ENCODE assay signal across 8 mouse cellular contexts in the genomic region with DNA sequence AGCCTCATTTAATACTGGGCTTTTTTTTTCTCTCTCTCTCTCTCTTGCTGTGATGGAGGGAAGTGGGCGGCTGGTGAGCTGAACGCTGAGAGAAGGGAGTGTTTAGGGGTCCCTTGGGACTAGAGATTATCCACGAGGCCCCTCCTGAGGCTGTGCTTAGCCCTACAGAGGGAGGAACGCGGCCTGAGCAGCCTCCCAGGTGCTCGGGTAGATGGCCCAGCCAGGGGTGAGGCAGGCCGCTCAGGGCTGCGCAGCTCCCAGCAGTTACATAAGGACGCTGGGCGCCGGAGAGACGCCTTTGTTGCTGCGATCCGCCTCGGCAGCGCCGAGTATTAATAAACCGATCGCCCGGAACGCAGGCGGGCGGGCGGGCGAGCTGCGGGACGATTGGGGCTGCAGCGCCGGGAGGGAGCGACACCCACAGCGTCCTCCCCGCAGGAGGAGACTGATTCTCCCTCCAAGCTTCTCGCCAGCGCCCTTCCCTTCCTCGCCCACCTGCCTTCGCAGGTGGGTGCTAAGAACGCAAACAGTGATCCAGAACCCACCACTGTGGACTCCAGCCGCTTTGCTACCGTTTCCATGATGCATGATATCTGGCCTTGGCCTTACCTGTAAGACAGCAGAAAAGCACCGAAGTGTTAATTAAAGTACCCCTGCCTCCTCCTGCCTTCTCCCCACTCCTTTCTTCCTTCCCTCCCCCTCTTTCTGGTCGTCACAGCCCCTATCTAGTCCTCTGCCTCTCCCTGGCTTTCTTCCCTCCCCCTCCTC. TPM values are rescaled to one million over a fixed set of nuclear protein-coding genes. Genes with fewer than 3 reads are reported as not detected.
DNase-seq lines count a peak whose midpoint lies in the region; ATAC-seq and TF ChIP-seq lines count a peak whose summit lies in the region.

No protein-coding gene starts in this region.

- DNase-seq in gastrocnemius, adult 2 months, result peak; percentile 61
- DNase-seq in gastrocnemius, postnatal 14 days, result no peak
- peak; percentile 47 for DNase-seq in CH12.LX (ENCODE audit: extremely low read depth)
- peak; percentile 61 for DNase-seq in hindbrain, embryonic 14.5 days (ENCODE audit: low spot score)
- DNase-seq in limb, embryonic 14.5 days (ENCODE audit: low spot score), result no peak
- DNase-seq in ovary, postnatal 14 days (ENCODE audit: low spot score), result no peak

- 2% methylated on average over 41 of the region's 41 CpGs for WGBS in embryonic facial prominence, embryonic 12.5 days
- 2% methylated on average over 40 of the region's 41 CpGs for WGBS in hindbrain, embryonic 14.5 days
- 2% methylated on average over 39 of the region's 41 CpGs for WGBS in limb, embryonic 14.5 days
- 1% methylated on average over 41 of the region's 41 CpGs for WGBS in olfactory bulb, adult 2 months

- H3K9ac ChIP-seq in CH12.LX (ENCODE audit: insufficient read depth, low read depth), result no peak overlapping the region; the same call in 1 of the 2 replicates
- peak overlapping the region; percentile 49 for H3K9ac ChIP-seq in embryonic facial prominence, embryonic 12.5 days
- H3K9ac ChIP-seq in hindbrain, embryonic 14.5 days, result peak overlapping the region; percentile 68
- H3K9ac ChIP-seq in limb, embryonic 14.5 days (ENCODE audit: low read depth, low read length, severe bottlenecking), result peak overlapping the region; percentile 38

- H3K79me2 ChIP-seq in CH12.LX (replicated peaks; ENCODE audit: control insufficient read depth, extremely low read depth, insufficient read depth, poor library complexity, severe bottlenecking), result no peaks in the 10 kb centered on the region

- TF ChIP-seq EP300 in CH12.LX (IDR thresholded peaks at IDR 0.05; ENCODE audit: low read length), result no peak

- peak overlapping the region; percentile 13; the same call in 1 of the 2 replicates for H3K27ac ChIP-seq in gastrocnemius, adult 2 months
- H3K27ac ChIP-seq in CH12.LX (ENCODE audit: insufficient read depth, low read depth), result no peak overlapping the region
- 0 out of 2 replicates have a peak overlapping the region, but pooled peaks have one; percentile 5 for H3K27ac ChIP-seq in embryonic facial prominence, embryonic 12.5 days
- peak overlapping the region; percentile 72 for H3K27ac ChIP-seq in hindbrain, embryonic 14.5 days
- no peak overlapping the region for H3K27ac ChIP-seq in limb, embryonic 14.5 days (replicated peaks; ENCODE audit: low read depth, low read length)
- H3K27ac ChIP-seq in olfactory bulb, adult 2 months (ENCODE audit: insufficient read depth, low read depth, low read length), result peak overlapping the region; percentile 93

- dilution Hi-C loops in CH12.LX (cut with MboI; ENCODE audit: extremely low pct_ligation_motif_present, extremely low pct_unique_long_range_greater_than_20kb, low sequenced_read_pairs), result no loop called here

- no peak for TF ChIP-seq CTCF in gastrocnemius, adult 2 months (IDR thresholded peaks at IDR 0.05)
- TF ChIP-seq CTCF in CH12.LX (conservative IDR thresholded peaks at IDR 0.05 in 1 of 2, IDR thresholded peaks at IDR 0.05 in 1 of 2; ENCODE audit: low read depth in 2 of 2, low read length in 2 of 2), result no peak
- TF ChIP-seq CTCF in olfactory bulb, adult 2 months (IDR thresholded peaks at IDR 0.05; ENCODE audit: insufficient read depth, low read depth, low read length), result no peak

- peaks cover 95% of the 10 kb centered on the region for H3K27me3 ChIP-seq in CH12.LX (replicated peaks)
- H3K27me3 ChIP-seq in embryonic facial prominence, embryonic 12.5 days, result peaks cover 58% of the 10 kb centered on the region
- no peaks in the 10 kb centered on the region for H3K27me3 ChIP-seq in hindbrain, embryonic 14.5 days (ENCODE audit: control insufficient read depth, insufficient read depth, low read length)
- H3K27me3 ChIP-seq in limb, embryonic 14.5 days (ENCODE audit: control insufficient read depth, insufficient read depth, low read length), result peaks cover 44% of the 10 kb centered on the region

- H3K4me1 ChIP-seq in CH12.LX (ENCODE audit: control insufficient read depth in 1 of 2, insufficient read depth in 2 of 2), result peaks cover 18 to 20% of the 10 kb centered on the region in 2 experiments
- peaks cover 31% of the 10 kb centered on the region for H3K4me1 ChIP-seq in embryonic facial prominence, embryonic 12.5 days
- H3K4me1 ChIP-seq in hindbrain, embryonic 14.5 days (replicated peaks; ENCODE audit: control insufficient read depth, insufficient read depth, low read length), result peaks cover 39% of the 10 kb centered on the region
- H3K4me1 ChIP-seq in limb, embryonic 14.5 days (ENCODE audit: control insufficient read depth, insufficient read depth, low read length), result peaks cover 23% of the 10 kb centered on the region
- H3K4me1 ChIP-seq in olfactory bulb, adult 2 months (ENCODE audit: control insufficient read depth, insufficient read depth, low read length), result peaks cover 55% of the 10 kb centered on the region

- TF ChIP-seq POLR2A in CH12.LX (IDR thresholded peaks at IDR 0.05; ENCODE audit: low read depth, low read length), result no peak
- no peak for TF ChIP-seq POLR2A in limb, embryonic 14.5 days (IDR thresholded peaks at IDR 0.05; ENCODE audit: borderline replicate concordance, extremely low read depth, insufficient read depth, insufficient read length)
- TF ChIP-seq POLR2A in olfactory bulb, adult 2 months (IDR thresholded peaks at IDR 0.05; ENCODE audit: insufficient read depth, low read depth, low read length), result 0 out of 2 replicates have a peak, but pooled peaks have one; percentile 42

- H3K9me3 ChIP-seq in CH12.LX (replicated peaks; ENCODE audit: low read length), result no peaks in the 10 kb centered on the region
- H3K9me3 ChIP-seq in embryonic facial prominence, embryonic 12.5 days, result no peaks in the 10 kb centered on the region
- H3K9me3 ChIP-seq in hindbrain, embryonic 14.5 days (ENCODE audit: control insufficient read depth, low read length), result no peaks in the 10 kb centered on the region
- no peaks in the 10 kb centered on the region for H3K9me3 ChIP-seq in limb, embryonic 14.5 days (ENCODE audit: control insufficient read depth, low read length)

- no peak for TF ChIP-seq RAD21 in CH12.LX (IDR thresholded peaks at IDR 0.05; ENCODE audit: low read depth, low read length)

- ATAC-seq in embryonic facial prominence, embryonic 12.5 days (ENCODE audit: insufficient number of reproducible peaks, insufficient read depth, low FRiP score, low TSS enrichment), result no peak
- ATAC-seq in hindbrain, embryonic 14.5 days (ENCODE audit: low FRiP score), result no peak
- no peak for ATAC-seq in limb, embryonic 14.5 days (ENCODE audit: low FRiP score, low read depth)

- peak overlapping the region; percentile 64 for H3K4me3 ChIP-seq in gastrocnemius, adult 2 months
- H3K4me3 ChIP-seq in CH12.LX (replicated peaks in 1 of 3; ENCODE audit: low read depth in 2 of 3, low read length in 2 of 3, poor library complexity in 1 of 3), result no peak overlapping the region
- H3K4me3 ChIP-seq in embryonic facial prominence, embryonic 12.5 days, result peak overlapping the region; percentile 27
- H3K4me3 ChIP-seq in hindbrain, embryonic 14.5 days (replicated peaks; ENCODE audit: low read length), result peak overlapping the region; percentile 25
- H3K4me3 ChIP-seq in limb, embryonic 14.5 days (replicated peaks; ENCODE audit: low read length), result peak overlapping the region; percentile 28
- H3K4me3 ChIP-seq in olfactory bulb, adult 2 months (ENCODE audit: insufficient read depth, low read depth, low read length), result peak overlapping the region; percentile 27

- H3K36me3 ChIP-seq in CH12.LX (replicated peaks in 1 of 2; ENCODE audit: control insufficient read depth in 1 of 2, insufficient read depth in 1 of 2, low read length in 1 of 2), result no peaks in the 10 kb centered on the region
- H3K36me3 ChIP-seq in embryonic facial prominence, embryonic 12.5 days, result no peaks in the 10 kb centered on the region
- H3K36me3 ChIP-seq in hindbrain, embryonic 14.5 days (replicated peaks; ENCODE audit: control insufficient read depth, insufficient read depth), result no peaks in the 10 kb centered on the region
- H3K36me3 ChIP-seq in limb, embryonic 14.5 days (ENCODE audit: control insufficient read depth, insufficient read depth, low read length), result no peaks in the 10 kb centered on the region

- in situ Hi-C loops in CH12.LX (cut with MboI; ENCODE audit: low pct_ligation_motif_present, low pct_unique_long_range_greater_than_20kb, low sequenced_read_pairs), result loop anchor here (10.0 kb wide), 1 partner anchor 275 kb away; no protein-coding TSS in a partner anchor

- peak overlapping the region; percentile 62 for H3K4me2 ChIP-seq in CH12.LX (ENCODE audit: insufficient read depth, low read depth, poor library complexity, severe bottlenecking)
- H3K4me2 ChIP-seq in embryonic facial prominence, embryonic 12.5 days (replicated peaks), result peak overlapping the region; percentile 58
- peak overlapping the region; percentile 60 for H3K4me2 ChIP-seq in hindbrain, embryonic 14.5 days (replicated peaks)
- H3K4me2 ChIP-seq in limb, embryonic 14.5 days (replicated peaks; ENCODE audit: low read depth, low read length, severe bottlenecking), result peak overlapping the region; percentile 53

- intact Hi-C loops in gastrocnemius, adult 2 months (cut with DNase I), result no loop called here
- intact Hi-C loops in gastrocnemius, postnatal 14 days (cut with DNase I; ENCODE audit: low total_unique reads), result no loop called here

TF ChIP-seq in CH12.LX, 34 proteins besides CTCF, POLR2A, EP300 and RAD21 (continues in another document):
- TF ChIP-seq JUND (conservative IDR thresholded peaks at IDR 0.05; ENCODE audit: low read depth, low read length), result no peak
- no peak for TF ChIP-seq SMC3 (IDR thresholded peaks at IDR 0.05; ENCODE audit: low read depth, low read length)
- no peak for TF ChIP-seq KAT2A (IDR thresholded peaks at IDR 0.05; ENCODE audit: insufficient replicate concordance, low read length)
- no peak for TF ChIP-seq SIN3A (IDR thresholded peaks at IDR 0.05; ENCODE audit: low read length)
- no peak for TF ChIP-seq HCFC1 (IDR thresholded peaks at IDR 0.05; ENCODE audit: low read depth, low read length)
- TF ChIP-seq IRF4 (IDR thresholded peaks at IDR 0.05; ENCODE audit: low read depth, low read length), result peak; percentile 14; the same call in 1 of the 2 replicates
- TF ChIP-seq ZNF384 (IDR thresholded peaks at IDR 0.05; ENCODE audit: low read depth, low read length), result peak; percentile 75
- no peak for TF ChIP-seq NELFE (IDR thresholded peaks at IDR 0.05; ENCODE audit: low read depth, low read length)

RNA-seq across cellular contexts. Expression of a gene that starts 7.1 kb away (rescaled TPM):
- total RNA-seq in gastrocnemius, adult 2 months (2021), result 1 to 10 TPM; 3.4 to 6.1 TPM
- 10 to 100 TPM; 26.9 to 29.6 TPM for total RNA-seq in gastrocnemius, postnatal 14 days (2021)
- 17.4 and 32.1 TPM in 2 replicates for total RNA-seq in CH12.LX (2012; rRNA removed)
- 0.36 and 0.49 TPM in 2 replicates for total RNA-seq in CH12.LX (2014; rRNA removed)
- 0.50 and 0.73 TPM in 2 replicates for polyA plus RNA-seq in CH12.LX (2012; ENCODE audit: insufficient read length, low read depth)
- 36.8 and 37.0 TPM in 2 replicates for polyA plus RNA-seq in embryonic facial prominence, embryonic 12.5 days (2016; fragmentation: Nextera tagmentation; extraction: Ambion mirVana)
- 99.4 and 106 TPM in 2 replicates for polyA plus RNA-seq in hindbrain, embryonic 14.5 days (2014; fragmentation: Nextera tagmentation; extraction: Ambion mirVana)
- 30.5 and 36.9 TPM in 2 replicates for polyA plus RNA-seq in limb, embryonic 14.5 days (2012; rRNA removed)
- 26.6 and 37.4 TPM in 2 replicates for polyA plus RNA-seq in limb, embryonic 14.5 days (2014; fragmentation: Nextera tagmentation; extraction: Ambion mirVana)
- 231 TPM in 1 of 2 replicates, not detected in the other for polyA plus RNA-seq in olfactory bulb, adult 2 months (2012; ENCODE audit: insufficient read depth, insufficient read length, low replicate concordance, missing spikeins)

Comparison
In these comparisons a context has a peak if more than half of its experiments do, and no peak if none do; other contexts are left out.
1. DNase-seq: peak in gastrocnemius, adult 2 months (single experiment), CH12.LX (single experiment) and hindbrain, embryonic 14.5 days (single experiment); none in gastrocnemius, postnatal 14 days (single experiment), limb, embryonic 14.5 days (single experiment) and ovary, postnatal 14 days (single experiment).
2. H3K27ac ChIP-seq: peak in gastrocnemius, adult 2 months (single experiment), embryonic facial prominence, embryonic 12.5 days (single experiment), hindbrain, embryonic 14.5 days (single experiment) and olfactory bulb, adult 2 months (single experiment); none in CH12.LX (single experiment) and limb, embryonic 14.5 days (single experiment).
3. H3K4me3 ChIP-seq: peak in gastrocnemius, adult 2 months (single experiment), embryonic facial prominence, embryonic 12.5 days (single experiment), hindbrain, embryonic 14.5 days (single experiment), limb, embryonic 14.5 days (single experiment) and olfactory bulb, adult 2 months (single experiment); none in CH12.LX (0 of 3).
4. RNA of a gene that starts 7.1 kb away (polyA plus RNA-seq): 231 TPM in olfactory bulb, adult 2 months, 99.4 to 106 TPM in hindbrain, embryonic 14.5 days, 36.8 to 37.0 TPM in embryonic facial prominence, embryonic 12.5 days and 26.6 to 37.4 TPM in limb, embryonic 14.5 days; 0.50 to 0.73 TPM in CH12.LX; every median in the first group is over 10 times any median in the second.
5. Peak in every context shown above with its lines, with median percentiles within 50 percentile points of each other: H3K4me2 ChIP-seq.